ENCODE assay signal across 8 mouse cellular contexts in the genomic region with DNA sequence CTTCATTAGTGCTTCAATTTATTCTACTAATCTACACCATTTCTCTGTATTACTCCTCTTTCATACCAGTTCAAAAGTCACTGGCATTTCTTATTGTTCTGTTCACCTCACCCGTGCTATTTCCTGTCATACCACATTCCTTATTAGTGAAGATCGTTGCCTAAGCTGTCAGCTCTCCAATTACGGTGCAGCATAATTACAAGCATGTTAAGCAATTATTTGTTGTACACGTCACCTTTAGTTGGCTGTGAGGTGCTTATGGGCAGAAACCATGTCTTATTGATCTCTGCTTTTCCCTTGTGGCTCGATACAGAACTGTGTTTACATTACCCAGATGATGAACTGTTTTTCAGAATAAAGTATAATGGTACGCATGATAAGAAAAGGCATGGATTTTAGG.
"Had no signal": no experiment of that assay in that cellular context is flagged by ENCODE, and none has a peak within 500 bp of the region (broad histone marks: within the 10 kb centered on the region; RNA-seq: fewer than 3 reads in every experiment).

No protein-coding gene starts in this region.

- DNase-seq: kidney, postnatal 25 days; liver, embryonic 13.5 days; right cerebral cortex, adult 18-20 months; right cerebral cortex, postnatal 25 days; thymus, postnatal 36 days had no signal

- H3K4me3 ChIP-seq: limb, embryonic 15.5 days; liver, embryonic 13.5 days; midbrain, embryonic 13.5 days; neural tube, embryonic 13.5 days had no signal

- H3K27me3 ChIP-seq: limb, embryonic 15.5 days; liver, embryonic 13.5 days; midbrain, embryonic 13.5 days; neural tube, embryonic 13.5 days had no signal

- H3K4me1 ChIP-seq: limb, embryonic 15.5 days; liver, embryonic 13.5 days; midbrain, embryonic 13.5 days; neural tube, embryonic 13.5 days had no signal

- H3K4me2 ChIP-seq: limb, embryonic 15.5 days; liver, embryonic 13.5 days; midbrain, embryonic 13.5 days; neural tube, embryonic 13.5 days had no signal

- ATAC-seq: midbrain, embryonic 13.5 days had no signal

- H3K27ac ChIP-seq: limb, embryonic 15.5 days; liver, embryonic 13.5 days; midbrain, embryonic 13.5 days; neural tube, embryonic 13.5 days had no signal

- H3K36me3 ChIP-seq: limb, embryonic 15.5 days; liver, embryonic 13.5 days; midbrain, embryonic 13.5 days; neural tube, embryonic 13.5 days had no signal

- H3K9me3 ChIP-seq: limb, embryonic 15.5 days; liver, embryonic 13.5 days; midbrain, embryonic 13.5 days; neural tube, embryonic 13.5 days had no signal

- H3K9ac ChIP-seq: limb, embryonic 15.5 days; liver, embryonic 13.5 days; midbrain, embryonic 13.5 days; neural tube, embryonic 13.5 days had no signal
